Mouse (Mus musculus): ENCODE data around the gene Rnase1. TPM values are rescaled to one million over a fixed set of nuclear protein-coding genes. Genes with fewer than 3 reads are reported as not detected.
A peak's percentile ranks its signal among the peaks of the same experiment; 100 is the strongest.

Gene Rnase1
- polyA plus RNA-seq, 1 experiment: 47.1 TPM

DNA sequence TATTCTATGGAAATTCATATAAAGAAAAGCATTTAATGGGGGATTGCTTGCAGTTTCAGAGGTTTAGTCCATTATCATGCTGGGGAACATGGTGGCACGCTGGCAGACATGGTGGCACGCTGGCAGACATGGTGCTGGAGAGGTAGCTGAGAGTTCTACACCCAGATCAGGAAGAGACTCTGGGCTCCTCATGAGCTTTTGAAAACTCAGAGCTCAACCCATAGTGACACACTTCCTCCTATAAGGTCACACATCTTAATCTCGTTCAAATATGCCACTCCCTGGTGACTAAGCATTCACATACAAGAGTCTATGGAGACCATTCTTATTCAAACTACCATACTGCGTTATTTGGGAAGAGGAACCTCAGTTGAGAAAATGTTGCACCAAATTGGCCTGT, 14.2 kb downstream of the Rnase1 start:
- no peak overlapping the region for H3K27ac ChIP-seq (ENCODE audit: insufficient read depth, low read depth, low read length)
- H3K27me3 ChIP-seq (ENCODE audit: control insufficient read depth, insufficient read depth, low read length): no peaks in the 10 kb centered on the region
- WGBS: 68% methylated on average over 4 of the region's 4 CpGs
- peaks cover 7% of the 10 kb centered on the region; the same call in 1 of the 2 replicates for H3K4me1 ChIP-seq (ENCODE audit: control insufficient read depth, insufficient read depth, insufficient read length, low read length)
- H3K4me3 ChIP-seq (ENCODE audit: low read depth, low read length): no peak overlapping the region
- no peak for TF ChIP-seq POLR2A (IDR thresholded peaks at IDR 0.05; ENCODE audit: low read depth, low read length)
- no peak for TF ChIP-seq CTCF (IDR thresholded peaks at IDR 0.05; ENCODE audit: extremely low read depth, insufficient read length, insufficient replicate concordance, low read depth, low read length)
- H3K36me3 ChIP-seq (ENCODE audit: control insufficient read depth, insufficient read depth, low read length): no peaks in the 10 kb centered on the region

DNA sequence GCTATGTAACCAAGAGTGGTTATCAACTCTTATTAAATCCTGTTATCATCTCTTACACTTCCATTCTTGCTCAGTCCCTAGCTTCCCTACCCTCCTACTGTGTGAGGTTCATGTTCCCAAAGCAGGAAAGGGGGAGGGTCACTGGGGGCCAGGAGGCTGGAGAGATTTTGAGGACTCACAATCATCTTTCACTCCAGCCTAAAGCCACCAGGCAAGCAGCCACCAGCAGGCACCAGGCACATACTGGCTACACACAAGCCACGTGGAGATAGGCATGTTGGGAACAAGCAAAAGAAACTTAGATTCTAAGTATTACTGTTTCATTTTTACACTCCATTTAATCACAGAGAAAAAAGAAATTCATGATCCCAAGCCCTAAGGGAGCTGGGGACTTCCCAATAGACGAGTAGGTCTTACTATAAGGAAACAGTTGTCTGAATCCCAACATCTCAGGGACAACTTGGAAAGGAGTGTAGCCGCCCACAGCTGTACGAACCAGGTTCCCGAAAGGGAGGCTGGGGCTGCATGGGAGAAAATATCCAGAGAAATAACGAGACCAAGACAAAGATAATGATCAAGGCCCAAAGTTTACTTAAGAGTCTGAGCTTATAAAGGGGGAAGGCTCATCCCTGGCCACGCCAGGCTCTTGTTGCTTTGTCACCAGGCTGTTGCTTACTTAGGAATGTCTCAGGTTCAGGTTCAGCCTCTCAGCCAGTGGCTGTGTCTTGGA, 15.3 kb downstream of the Rnase1 start:
- Histone ChIP-seq H3K36me3 (ENCODE audit: control insufficient read depth, insufficient read depth, low read length) (no peaks in the 10 kb centered on the region), H3K4me1 (ENCODE audit: control insufficient read depth, insufficient read depth, insufficient read length, low read length) (peaks cover 7% of the 10 kb centered on the region; the same call in 1 of the 2 replicates), H3K27me3 (ENCODE audit: control insufficient read depth, insufficient read depth, low read length) (no peaks in the 10 kb centered on the region), H3K27ac (ENCODE audit: insufficient read depth, low read depth, low read length) (no peak overlapping the region), H3K4me3 (ENCODE audit: low read depth, low read length) (no peak overlapping the region)
- TF ChIP-seq POLR2A (IDR thresholded peaks at IDR 0.05; ENCODE audit: low read depth, low read length) (no peak), CTCF (IDR thresholded peaks at IDR 0.05; ENCODE audit: extremely low read depth, insufficient read length, insufficient replicate concordance, low read depth, low read length) (no peak)
- WGBS: 78% methylated on average over 7 of the region's 7 CpGs

DNA sequence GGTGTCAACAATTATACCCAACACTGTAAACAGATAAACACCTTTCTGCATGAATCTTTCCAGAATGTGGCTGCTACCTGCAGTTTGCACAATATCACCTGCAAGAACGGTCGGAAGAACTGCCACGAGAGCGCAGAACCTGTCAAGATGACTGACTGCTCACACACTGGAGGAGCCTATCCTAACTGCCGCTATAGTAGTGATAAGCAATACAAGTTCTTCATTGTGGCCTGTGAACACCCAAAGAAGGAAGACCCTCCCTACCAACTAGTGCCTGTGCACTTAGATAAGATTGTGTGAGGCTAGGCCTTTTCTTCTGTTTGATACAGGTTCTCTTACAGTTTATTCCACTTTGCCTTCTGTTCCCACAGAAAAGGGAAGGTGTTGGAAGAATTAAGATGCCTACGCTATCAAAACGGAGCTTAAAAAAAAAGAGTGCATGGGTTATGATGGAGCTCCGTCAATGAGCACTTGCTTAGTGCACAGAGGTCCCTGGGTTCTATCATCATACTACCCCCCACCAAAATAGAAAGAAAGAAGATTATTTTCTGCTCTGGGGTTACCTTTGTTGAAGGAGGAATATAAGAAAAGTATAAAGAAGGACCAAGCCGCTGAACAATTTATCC, 16.2 kb downstream of the Rnase1 start:
- WGBS: 79% methylated on average over 9 of the region's 9 CpGs
- no peak for TF ChIP-seq POLR2A (IDR thresholded peaks at IDR 0.05; ENCODE audit: low read depth, low read length)
- no peak for TF ChIP-seq CTCF (IDR thresholded peaks at IDR 0.05; ENCODE audit: extremely low read depth, insufficient read length, insufficient replicate concordance, low read depth, low read length)
- H3K4me1 ChIP-seq (ENCODE audit: control insufficient read depth, insufficient read depth, insufficient read length, low read length): peaks cover 7% of the 10 kb centered on the region; the same call in 1 of the 2 replicates

DNA sequence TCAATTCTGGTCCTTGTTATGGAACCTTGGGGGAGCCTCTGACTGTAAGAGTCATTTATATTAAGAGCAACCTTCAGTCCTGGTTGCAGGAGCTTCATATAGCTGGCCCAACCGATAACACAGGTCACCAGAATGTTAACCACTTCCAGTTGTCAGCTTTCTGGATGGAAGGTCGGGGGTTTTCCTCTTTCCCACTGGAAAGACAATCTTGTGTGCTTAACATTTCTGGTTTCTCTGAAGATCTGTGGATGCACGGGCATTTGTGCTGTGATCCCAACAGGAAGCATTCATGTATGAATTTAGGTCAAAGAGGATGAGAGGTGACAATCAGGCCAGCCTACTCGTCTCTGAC, 17.0 kb downstream of the Rnase1 start:
- Histone ChIP-seq H3K27me3 (ENCODE audit: control insufficient read depth, insufficient read depth, low read length) (no peaks in the 10 kb centered on the region), H3K4me1 (ENCODE audit: control insufficient read depth, insufficient read depth, insufficient read length, low read length) (peaks cover 7% of the 10 kb centered on the region; the same call in 1 of the 2 replicates), H3K4me3 (ENCODE audit: low read depth, low read length) (no peak overlapping the region), H3K36me3 (ENCODE audit: control insufficient read depth, insufficient read depth, low read length) (no peaks in the 10 kb centered on the region), H3K27ac (ENCODE audit: insufficient read depth, low read depth, low read length) (no peak overlapping the region; the same call in 1 of the 2 replicates)
- TF ChIP-seq CTCF (IDR thresholded peaks at IDR 0.05; ENCODE audit: extremely low read depth, insufficient read length, insufficient replicate concordance, low read depth, low read length) (no peak), POLR2A (IDR thresholded peaks at IDR 0.05; ENCODE audit: low read depth, low read length) (no peak)
- 73% methylated on average over 4 of the region's 4 CpGs for WGBS

More for the DNA sequence above, 16.2 kb downstream of the Rnase1 start:
- Histone ChIP-seq H3K4me3 (ENCODE audit: low read depth, low read length) (peak overlapping the region; percentile 17; the same call in 1 of the 2 replicates), H3K36me3 (ENCODE audit: control insufficient read depth, insufficient read depth, low read length) (no peaks in the 10 kb centered on the region), H3K27me3 (ENCODE audit: control insufficient read depth, insufficient read depth, low read length) (no peaks in the 10 kb centered on the region), H3K27ac (ENCODE audit: insufficient read depth, low read depth, low read length) (no peak overlapping the region)

GRCm38 (mm10) chr14:51128775-51129623, 17.6 kb downstream of the Rnase1 start:
- Histone ChIP-seq H3K27ac (ENCODE audit: insufficient read depth, low read depth, low read length) (peak overlapping the region; percentile 59), H3K36me3 (ENCODE audit: control insufficient read depth, insufficient read depth, low read length) (no peaks in the 10 kb centered on the region), H3K4me3 (ENCODE audit: low read depth, low read length) (peak overlapping the region; percentile 55), H3K27me3 (ENCODE audit: control insufficient read depth, insufficient read depth, low read length) (no peaks in the 10 kb centered on the region), H3K4me1 (ENCODE audit: control insufficient read depth, insufficient read depth, insufficient read length, low read length) (peaks cover 7% of the 10 kb centered on the region; the same call in 1 of the 2 replicates)
- TF ChIP-seq POLR2A (IDR thresholded peaks at IDR 0.05; ENCODE audit: low read depth, low read length) (no peak), CTCF (IDR thresholded peaks at IDR 0.05; ENCODE audit: extremely low read depth, insufficient read length, insufficient replicate concordance, low read depth, low read length) (no peak)
- 60% methylated on average over 9 of the region's 9 CpGs for WGBS

GRCm38 (mm10) chr14:51127648-51128258, 18.8 kb downstream of the Rnase1 start:
- Histone ChIP-seq H3K27me3 (ENCODE audit: control insufficient read depth, insufficient read depth, low read length) (no peaks in the 10 kb centered on the region), H3K36me3 (ENCODE audit: control insufficient read depth, insufficient read depth, low read length) (no peaks in the 10 kb centered on the region), H3K4me3 (ENCODE audit: low read depth, low read length) (no peak overlapping the region), H3K4me1 (ENCODE audit: control insufficient read depth, insufficient read depth, insufficient read length, low read length) (peaks cover 7% of the 10 kb centered on the region; the same call in 1 of the 2 replicates), H3K27ac (ENCODE audit: insufficient read depth, low read depth, low read length) (peak overlapping the region; percentile 10; the same call in 1 of the 2 replicates)
- TF ChIP-seq POLR2A (IDR thresholded peaks at IDR 0.05; ENCODE audit: low read depth, low read length) (no peak), CTCF (IDR thresholded peaks at IDR 0.05; ENCODE audit: extremely low read depth, insufficient read length, insufficient replicate concordance, low read depth, low read length) (no peak)
- WGBS: 27% methylated on average over 2 of the region's 2 CpGs

All from small intestine, adult 2 months (tissue).